Mouse (Mus musculus) hematopoietic stem cell, adult 5-6 weeks (primary cell): ENCODE data around the gene Dapk1. TPM values are rescaled to one million over a fixed set of nuclear protein-coding genes. Genes with fewer than 3 reads are reported as not detected.
A peak's percentile ranks its signal among the peaks of the same experiment; 100 is the strongest.
"Not testable (repeated sequence)": the region's sequence is repeated elsewhere in the genome, so short reads cannot be mapped to it uniquely, and the experiment has no call there.

Experiments
- ATAC-seq, 2 experiments: fragments of 125-278 bp in 1 of 2; replicated peaks in 1 of 2; 2 replicates each; pipeline ENCODE4 v1.8.0; 2016 to 2017; ENCODE audit warnings: inconsistent platforms in 2 of 2, mild to moderate bottlenecking in 2 of 2, moderate number of reproducible peaks in 2 of 2, low read depth in 1 of 2, moderate TSS enrichment in 1 of 2; ENCODE audit not compliant: low FRiP score in 2 of 2, poor library complexity in 2 of 2, severe bottlenecking in 2 of 2, insufficient read depth in 1 of 2, low TSS enrichment in 1 of 2
- total RNA-seq: library from RNA; stranded (forward); fragments of 172-1452, 232-1000 nt; gene quantifications from 2 replicates; pipeline ENCODE4 v1.2.3, GENCODE M21; 2017

Dapk1 gene
- total RNA-seq, 1 experiment from 2014 or later = 12.0 TPM

- not testable (repeated sequence) for ATAC-seq
These were observed 9.2 kb downstream of the Dapk1 start for GRCm38 (mm10) chr13:60610971-60611370.

DNA sequence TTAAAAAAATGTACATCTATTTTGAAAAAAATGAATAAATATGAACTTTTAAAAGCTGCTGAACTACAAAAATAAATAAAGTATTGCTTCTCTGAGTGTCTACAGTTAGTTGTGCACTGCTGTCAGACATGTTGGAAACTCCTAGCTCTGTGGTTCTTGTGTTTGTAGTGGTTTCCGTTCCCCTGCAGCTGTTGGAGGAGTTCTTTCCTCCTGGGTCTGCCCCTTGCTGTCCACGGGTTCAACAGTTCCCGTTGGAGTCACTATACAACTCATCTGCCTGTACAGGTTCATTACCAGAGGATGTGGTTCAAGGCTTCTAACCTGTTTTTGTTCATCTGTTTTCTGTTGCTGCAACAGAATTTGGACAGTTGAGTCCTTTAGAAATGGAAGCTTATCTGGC lies 10.4 kb downstream of the Dapk1 start:
- ATAC-seq = peak; percentile 59 to 73

DNA sequence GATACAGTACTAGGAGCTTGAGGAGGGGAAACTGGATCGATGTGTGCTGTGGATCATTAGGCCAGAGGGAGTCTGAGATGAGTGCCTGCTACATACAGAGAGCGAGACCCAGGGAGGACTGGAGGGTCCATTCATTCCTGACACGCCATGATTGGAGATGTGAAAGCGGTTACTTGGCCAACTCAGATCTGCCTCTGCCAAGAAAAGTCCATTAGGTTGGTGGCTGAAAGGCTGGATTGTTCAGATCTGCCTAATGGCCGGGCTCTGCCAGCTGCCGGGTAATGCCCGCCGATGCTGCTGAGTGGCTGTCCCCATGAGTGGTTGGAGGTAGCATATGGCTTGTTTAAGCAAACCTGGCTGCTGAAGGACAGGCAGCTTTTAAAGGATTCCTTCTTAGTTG lies 12.4 kb downstream of the Dapk1 start:
- no peak for ATAC-seq

- peak; percentile 43 to 48; a peak in 2 of 4 replicates for ATAC-seq
These were observed 13.4 kb downstream of the Dapk1 start for GRCm38 (mm10) chr13:60615057-60615650.

- no peak for ATAC-seq
These were observed 14.3 kb downstream of the Dapk1 start for GRCm38 (mm10) chr13:60616036-60616435.

- ATAC-seq = no peak
These were observed 16.5 kb downstream of the Dapk1 start for GRCm38 (mm10) chr13:60618287-60618686.

- no peak; a peak in 1 of 4 replicates for ATAC-seq
These were observed 18.0 kb downstream of the Dapk1 start for GRCm38 (mm10) chr13:60619723-60620122.

DNA sequence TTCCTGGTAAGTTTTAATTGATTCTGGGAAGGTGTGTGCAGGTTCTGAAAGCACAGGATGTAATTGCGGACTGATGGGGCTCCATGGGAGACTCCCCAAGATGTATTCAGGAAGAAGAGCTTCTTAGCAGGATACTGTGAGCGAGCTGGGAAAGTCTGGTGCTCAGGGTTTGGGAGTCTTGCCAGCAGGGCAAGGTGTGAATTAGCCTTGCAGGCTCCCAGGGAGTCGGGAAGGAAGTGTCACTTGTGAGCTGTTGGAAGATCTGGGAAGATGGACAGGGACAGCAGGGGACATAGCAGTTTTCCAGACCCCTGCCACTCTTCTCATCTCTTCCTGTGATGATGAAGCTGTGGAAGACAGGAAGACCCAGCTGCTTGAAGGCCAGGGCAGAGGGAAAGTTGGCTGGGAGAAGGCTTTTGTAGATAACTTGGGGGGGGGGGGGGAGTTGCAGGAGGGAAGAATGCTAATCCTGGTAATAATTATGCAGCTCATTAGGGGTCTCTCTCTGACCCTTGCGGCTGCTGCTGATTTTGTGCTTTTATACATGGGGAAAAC lies 19.7 kb downstream of the Dapk1 start:
- no peak for ATAC-seq

DNA sequence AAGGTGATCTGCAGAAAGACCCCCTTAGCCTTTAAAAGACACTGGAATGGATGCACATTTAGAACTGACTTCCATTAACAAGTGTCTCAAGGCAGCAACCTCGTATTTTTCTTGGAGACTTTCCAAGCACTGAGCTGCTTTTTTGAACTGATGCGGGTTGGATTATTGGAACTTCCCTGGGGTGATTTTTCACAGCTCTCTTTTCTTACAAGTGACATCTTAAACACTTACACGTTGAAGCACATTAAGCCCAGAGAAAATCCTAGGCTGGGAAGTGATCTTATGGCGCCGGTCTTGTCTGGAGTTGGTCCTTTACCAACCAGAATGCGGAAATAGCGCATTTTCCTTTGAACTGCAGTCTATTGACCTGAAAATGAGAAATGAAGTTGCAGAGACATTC lies 23.8 kb downstream of the Dapk1 start:
- ATAC-seq = no peak

GRCm38 (mm10) chr13:60627843-60628656 lies 26.3 kb downstream of the Dapk1 start:
- no peak for ATAC-seq

DNA sequence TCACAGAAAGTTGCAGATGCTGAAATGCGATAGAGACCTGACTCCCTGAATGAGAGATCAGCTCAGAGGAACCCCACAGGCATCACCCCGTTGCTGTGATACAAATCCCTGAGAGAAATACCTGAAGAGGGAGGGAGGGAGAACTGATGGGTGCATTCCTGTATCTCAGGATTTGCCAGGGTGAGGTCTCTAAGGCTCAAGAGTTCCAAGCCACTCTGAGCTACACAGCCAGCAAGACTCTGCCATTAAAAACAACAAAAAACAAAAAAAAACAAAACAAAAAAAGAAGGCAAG lies 26.9 kb downstream of the Dapk1 start:
- ATAC-seq = no peak

- no peak for ATAC-seq
These were observed 27.7 kb downstream of the Dapk1 start for GRCm38 (mm10) chr13:60629419-60629818.

- no peak for ATAC-seq
These were observed 32.2 kb downstream of the Dapk1 start for GRCm38 (mm10) chr13:60633945-60634344.

GRCm38 (mm10) chr13:60635636-60636035 lies 33.9 kb downstream of the Dapk1 start:
- ATAC-seq = no peak

- no peak for ATAC-seq
These were observed 37.8 kb downstream of the Dapk1 start for GRCm38 (mm10) chr13:60639482-60640055.

DNA sequence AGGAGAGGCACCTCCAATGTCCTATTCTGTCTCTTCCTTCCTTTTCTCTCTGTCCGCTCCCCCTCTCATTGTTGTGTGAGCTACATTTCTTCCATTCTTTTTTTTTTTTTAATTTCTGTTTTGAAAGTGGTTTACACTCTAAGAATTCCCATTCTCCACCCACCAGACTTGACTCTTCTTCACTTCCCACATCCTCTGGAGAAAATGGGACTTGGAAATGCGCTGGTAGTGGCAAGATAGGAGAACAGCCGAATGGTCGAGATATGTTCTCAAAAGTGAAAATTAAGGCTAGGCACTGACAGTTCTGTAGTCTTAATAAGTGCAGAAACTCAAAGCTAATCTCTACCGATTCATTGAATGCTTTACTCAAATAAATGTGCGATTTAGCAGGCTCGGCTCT lies 38.7 kb downstream of the Dapk1 start:
- ATAC-seq = no peak

DNA sequence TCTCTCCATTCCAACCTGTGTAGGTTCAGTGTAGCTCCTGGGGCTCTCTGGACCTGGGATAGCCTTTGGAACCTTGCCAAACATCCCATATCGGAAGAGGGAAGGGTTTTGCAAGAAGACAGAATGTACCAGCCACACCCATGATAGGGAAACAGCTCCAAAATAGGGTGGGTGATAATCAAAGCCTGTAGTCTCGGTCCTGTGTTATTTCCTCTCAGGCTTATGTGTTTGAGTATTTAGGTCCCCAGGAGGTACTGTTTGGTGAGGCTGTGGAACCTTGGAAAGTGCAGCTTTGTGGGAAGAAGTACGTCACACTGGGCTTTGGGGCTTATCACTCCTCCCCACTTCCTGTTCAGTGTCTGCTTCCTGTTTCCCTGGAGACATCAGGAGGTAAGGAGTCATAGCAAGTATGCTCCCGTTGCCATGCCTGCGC lies 42.7 kb downstream of the Dapk1 start:
- ATAC-seq = peak; percentile 80 to 85

DNA sequence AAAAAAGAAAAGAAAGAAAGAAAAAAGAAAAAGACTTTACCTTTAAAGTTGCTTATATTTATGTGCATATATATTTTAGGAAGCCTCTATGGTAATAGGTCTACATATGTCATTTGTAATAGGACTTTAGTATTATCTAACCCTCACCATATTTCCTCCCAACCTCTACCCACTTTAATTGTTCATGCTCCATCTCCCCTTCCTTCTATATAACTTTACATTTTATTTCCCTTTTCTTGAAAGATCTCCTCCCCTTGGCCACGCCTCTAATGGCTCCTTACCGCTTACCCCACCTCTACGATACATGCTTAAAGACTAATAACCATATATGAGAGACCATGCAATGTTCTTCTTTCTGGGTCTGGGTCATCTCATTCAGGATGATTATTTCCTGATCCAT lies 45.0 kb downstream of the Dapk1 start:
- ATAC-seq = no peak
